Mouse (Mus musculus) forebrain, embryonic 13.5 days (tissue): ENCODE results near the gene Rab11a. TPM values are rescaled to one million over a fixed set of nuclear protein-coding genes. Genes with fewer than 3 reads are reported as not detected.

Source experiments
- ATAC-seq: fragments of 200-750 bp; cut with Nextera tagmentation; 2 replicates; pipeline ENCODE4 v1.8.0; 2017
- H3K27ac ChIP-seq: fragments of 300-500 bp; sonication (generic); 2 replicates; pipeline ENCODE4 v1.5.1; 2015; ENCODE audit warnings: inconsistent platforms, mild to moderate bottlenecking, moderate library complexity
- H3K27me3 ChIP-seq: fragments of 300-500 bp; sonication (generic); 2 replicates; pipeline ENCODE4 v1.6.1; 2015; ENCODE audit warnings: mild to moderate bottlenecking, inconsistent platforms
- H3K36me3 ChIP-seq: fragments of 300-500 bp; sonication (generic); 2 replicates; pipeline ENCODE4 v1.6.1; 2015; ENCODE audit warnings: mild to moderate bottlenecking, inconsistent platforms; ENCODE audit not compliant: poor library complexity, severe bottlenecking
- H3K4me1 ChIP-seq: fragments of 300-500 bp; sonication (generic); 2 replicates; pipeline ENCODE4 v1.6.1; 2015; ENCODE audit warnings: inconsistent platforms
- H3K4me2 ChIP-seq: fragments of 300-500 bp; sonication (generic); 2 replicates; pipeline ENCODE4 v1.6.1; 2015; ENCODE audit warnings: inconsistent platforms, mild to moderate bottlenecking, moderate library complexity
- H3K4me3 ChIP-seq: fragments of 300-500 bp; sonication (generic); 2 replicates; pipeline ENCODE4 v1.5.1; 2015; ENCODE audit warnings: mild to moderate bottlenecking, inconsistent platforms
- H3K9ac ChIP-seq: fragments of 300-500 bp; sonication (generic); 2 replicates; pipeline ENCODE4 v1.6.1; 2015; ENCODE audit warnings: mild to moderate bottlenecking, inconsistent platforms
- H3K9me3 ChIP-seq: fragments of 300-500 bp; sonication (generic); replicated peaks from 2 replicates; pipeline ENCODE4 v1.6.1; 2016; ENCODE audit warnings: inconsistent platforms
- WGBS: fragments of 180-500 bp; shearing (Covaris S2); methylation state at CpG from one replicate; pipeline ENCODE4 v1.1.7; 2015; 5-methylcytosine and 5-hydroxymethylcytosine counted together
- polyA plus RNA-seq: library from polyadenylated mRNA; unstranded; fragments of >200 nt; fragmentation: Nextera tagmentation; extraction: Ambion mirVana; gene quantifications from 2 replicates; pipeline ENCODE4 v1.2.1, GENCODE M21; 2015

Gene Rab11a
- polyA plus RNA-seq, 1 experiment from 2014 or later: 337 TPM

GRCm38 (mm10) chr9:64771236-64771635 lies 33.7 kb upstream of the Rab11a start:
- H3K4me1 ChIP-seq: peaks cover 8% of the 10 kb centered on the region
- no peak overlapping the region for H3K4me3 ChIP-seq
- no peak overlapping the region for H3K9ac ChIP-seq
- 68% methylated on average over 5 of the region's 5 CpGs for WGBS
- no peak overlapping the region for H3K4me2 ChIP-seq
- no peaks in the 10 kb centered on the region for H3K27me3 ChIP-seq
- ATAC-seq: no peak
- no peaks in the 10 kb centered on the region for H3K36me3 ChIP-seq
- H3K9me3 ChIP-seq: no peaks in the 10 kb centered on the region
- H3K27ac ChIP-seq: no peak overlapping the region

GRCm38 (mm10) chr9:64770411-64770849 lies 32.9 kb upstream of the Rab11a start:
- Histone ChIP-seq H3K4me3 (no peak overlapping the region), H3K27ac (no peak overlapping the region), H3K4me2 (no peak overlapping the region), H3K27me3 (no peaks in the 10 kb centered on the region), H3K9ac (no peak overlapping the region), H3K9me3 (no peaks in the 10 kb centered on the region), H3K4me1 (peaks cover 8% of the 10 kb centered on the region), H3K36me3 (no peaks in the 10 kb centered on the region)
- no peak for ATAC-seq
- WGBS: 93% methylated on average over 5 of the region's 5 CpGs

- no peaks in the 10 kb centered on the region for H3K36me3 ChIP-seq
- H3K4me3 ChIP-seq: no peak overlapping the region
- H3K9ac ChIP-seq: no peak overlapping the region
- 93% methylated on average over 6 of the region's 6 CpGs for WGBS
- ATAC-seq: no peak
- H3K27ac ChIP-seq: no peak overlapping the region
- H3K9me3 ChIP-seq: no peaks in the 10 kb centered on the region
- H3K27me3 ChIP-seq: no peaks in the 10 kb centered on the region
- H3K4me1 ChIP-seq: peaks cover 7% of the 10 kb centered on the region
- no peak overlapping the region for H3K4me2 ChIP-seq
Observed at GRCm38 (mm10) chr9:64769911-64770310, 32.4 kb upstream of the Rab11a start.

DNA sequence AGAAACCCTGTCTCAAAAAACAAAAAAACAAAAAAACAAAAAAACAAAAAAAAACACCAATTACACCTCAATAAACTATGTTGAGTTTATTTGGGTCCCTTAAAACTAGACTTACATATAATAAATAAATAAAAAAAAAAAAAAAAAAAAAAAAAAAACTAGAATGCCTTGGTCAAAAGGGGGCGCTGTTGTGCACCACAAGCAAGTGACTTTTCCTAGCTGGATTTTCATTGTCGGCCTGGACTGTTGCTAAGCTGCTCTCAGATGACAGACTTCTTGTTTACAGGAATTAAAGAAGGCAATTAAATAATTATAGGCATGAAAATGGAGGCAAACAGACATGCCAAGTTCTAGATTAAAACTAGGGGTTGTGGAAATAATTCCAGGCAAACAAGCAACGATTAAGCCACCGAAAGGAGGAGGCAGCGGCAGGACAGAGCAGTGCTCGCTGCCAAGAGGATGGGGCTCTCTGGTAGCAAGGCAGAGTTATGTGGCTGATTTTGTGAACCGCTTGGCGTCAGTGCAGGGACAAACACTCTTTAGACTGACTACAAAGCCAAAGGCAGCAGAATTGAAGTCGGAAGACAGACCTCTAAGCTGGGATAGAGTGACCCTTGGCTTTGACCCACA lies 31.6 kb upstream of the Rab11a start:
- Histone ChIP-seq H3K4me2 (no peak overlapping the region), H3K36me3 (no peaks in the 10 kb centered on the region), H3K27ac (no peak overlapping the region), H3K9me3 (no peaks in the 10 kb centered on the region), H3K4me1 (no peaks in the 10 kb centered on the region; the same call in 1 of the 2 replicates), H3K27me3 (no peaks in the 10 kb centered on the region), H3K9ac (no peak overlapping the region), H3K4me3 (no peak overlapping the region)
- whole genome bisulfite sequencing: 43% methylated on average over 9 of the region's 9 CpGs
- ATAC-seq: no peak

DNA sequence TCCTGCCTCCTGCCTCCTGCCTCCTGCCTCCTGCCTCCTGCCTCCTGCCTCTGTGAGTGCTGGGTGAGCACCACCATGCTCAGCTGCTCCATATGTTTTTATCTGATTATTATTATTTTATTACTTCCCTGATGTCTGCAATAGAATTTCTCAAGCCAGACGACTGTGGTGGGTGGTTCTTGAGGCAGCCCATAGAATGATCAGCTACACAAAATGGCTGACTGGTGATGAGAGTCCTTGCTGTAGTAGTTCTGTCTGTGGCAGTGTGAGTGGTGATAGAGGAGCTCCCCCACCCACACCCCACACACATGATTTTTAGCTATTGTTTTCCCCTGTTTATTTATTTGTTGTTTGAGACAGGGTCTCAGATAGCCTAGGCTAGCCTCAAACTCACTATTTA lies 30.2 kb upstream of the Rab11a start:
- H3K4me2 ChIP-seq: no peak overlapping the region
- WGBS: 66% methylated on average over 1 of the region's 1 CpGs
- H3K36me3 ChIP-seq: no peaks in the 10 kb centered on the region
- H3K9ac ChIP-seq: no peak overlapping the region
- no peak overlapping the region for H3K4me3 ChIP-seq
- no peaks in the 10 kb centered on the region for H3K9me3 ChIP-seq
- no peaks in the 10 kb centered on the region for H3K27me3 ChIP-seq
- ATAC-seq: no peak
- no peaks in the 10 kb centered on the region; the same call in 1 of the 2 replicates for H3K4me1 ChIP-seq
- no peak overlapping the region for H3K27ac ChIP-seq

- H3K27me3 ChIP-seq: no peaks in the 10 kb centered on the region
- no peaks in the 10 kb centered on the region for H3K9me3 ChIP-seq
- no peaks in the 10 kb centered on the region for H3K36me3 ChIP-seq
- no peaks in the 10 kb centered on the region; the same call in 1 of the 2 replicates for H3K4me1 ChIP-seq
- H3K4me3 ChIP-seq: no peak overlapping the region
- no peak overlapping the region for H3K4me2 ChIP-seq
- ATAC-seq: no peak
- H3K27ac ChIP-seq: no peak overlapping the region
- H3K9ac ChIP-seq: no peak overlapping the region
- WGBS: 80% methylated on average over 3 of the region's 3 CpGs
Observed at GRCm38 (mm10) chr9:64766136-64766535, 28.6 kb upstream of the Rab11a start.

GRCm38 (mm10) chr9:64764824-64765223 lies 27.3 kb upstream of the Rab11a start:
- Histone ChIP-seq H3K9ac (no peak overlapping the region), H3K4me3 (no peak overlapping the region), H3K9me3 (no peaks in the 10 kb centered on the region), H3K4me2 (no peak overlapping the region), H3K36me3 (no peaks in the 10 kb centered on the region), H3K27me3 (no peaks in the 10 kb centered on the region), H3K27ac (no peak overlapping the region), H3K4me1 (no peaks in the 10 kb centered on the region)
- ATAC-seq: no peak
- 91% methylated on average over 2 of the region's 2 CpGs for whole genome bisulfite sequencing

- H3K36me3 ChIP-seq: no peaks in the 10 kb centered on the region
- ATAC-seq: no peak
- H3K27ac ChIP-seq: no peak overlapping the region
- no peaks in the 10 kb centered on the region for H3K4me1 ChIP-seq
- H3K27me3 ChIP-seq: no peaks in the 10 kb centered on the region
- no peak overlapping the region for H3K4me2 ChIP-seq
- no peaks in the 10 kb centered on the region for H3K9me3 ChIP-seq
- no peak overlapping the region for H3K9ac ChIP-seq
- no peak overlapping the region for H3K4me3 ChIP-seq
- 59% methylated on average over 14 of the region's 14 CpGs for WGBS
Observed at GRCm38 (mm10) chr9:64758052-64758451, 20.5 kb upstream of the Rab11a start.

GRCm38 (mm10) chr9:64752575-64752974 lies 15.0 kb upstream of the Rab11a start:
- no peak overlapping the region for H3K27ac ChIP-seq
- H3K9me3 ChIP-seq: no peaks in the 10 kb centered on the region
- no peaks in the 10 kb centered on the region for H3K4me1 ChIP-seq
- no peak overlapping the region for H3K4me2 ChIP-seq
- no peaks in the 10 kb centered on the region for H3K27me3 ChIP-seq
- H3K4me3 ChIP-seq: no peak overlapping the region
- ATAC-seq: no peak
- no peaks in the 10 kb centered on the region for H3K36me3 ChIP-seq
- WGBS: 95% methylated on average over 5 of the region's 5 CpGs
- H3K9ac ChIP-seq: no peak overlapping the region

- Histone ChIP-seq H3K36me3 (no peaks in the 10 kb centered on the region), H3K4me2 (no peak overlapping the region), H3K9ac (no peak overlapping the region), H3K9me3 (no peaks in the 10 kb centered on the region), H3K27me3 (no peaks in the 10 kb centered on the region), H3K4me3 (no peak overlapping the region), H3K27ac (no peak overlapping the region), H3K4me1 (no peaks in the 10 kb centered on the region)
- no peak for ATAC-seq
- 83% methylated on average over 6 of the region's 6 CpGs for WGBS
Observed at GRCm38 (mm10) chr9:64749314-64749713, 11.8 kb upstream of the Rab11a start.

- no peak for ATAC-seq
- Histone ChIP-seq H3K36me3 (no peaks in the 10 kb centered on the region), H3K4me1 (no peaks in the 10 kb centered on the region), H3K27ac (no peak overlapping the region), H3K27me3 (no peaks in the 10 kb centered on the region), H3K4me3 (no peak overlapping the region), H3K4me2 (no peak overlapping the region), H3K9ac (no peak overlapping the region), H3K9me3 (no peaks in the 10 kb centered on the region)
- WGBS: 77% methylated on average over 4 of the region's 4 CpGs
Observed at GRCm38 (mm10) chr9:64747735-64748134, 10.2 kb upstream of the Rab11a start.

DNA sequence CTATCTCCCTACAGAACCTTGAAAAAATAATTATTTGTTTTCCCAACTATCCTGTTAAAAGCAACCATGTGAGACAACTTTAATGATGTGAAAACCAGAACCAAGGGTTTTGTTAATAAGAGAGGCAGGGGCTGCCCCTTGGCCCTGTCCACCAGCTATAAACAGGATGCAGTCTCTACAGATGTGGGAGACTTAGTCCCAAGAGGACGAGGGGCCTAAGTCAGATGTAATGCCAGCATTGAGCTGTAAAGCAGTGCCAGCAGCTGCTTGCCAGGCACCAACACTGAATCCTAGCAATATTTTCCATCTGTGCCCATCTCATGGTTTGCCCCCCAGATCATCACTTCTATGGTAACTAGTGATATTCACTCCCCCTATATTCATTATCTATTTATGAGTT lies 4.9 kb upstream of the Rab11a start:
- Histone ChIP-seq H3K27me3 (no peaks in the 10 kb centered on the region), H3K9me3 (no peaks in the 10 kb centered on the region), H3K27ac (no peak overlapping the region), H3K4me2 (no peak overlapping the region), H3K36me3 (no peaks in the 10 kb centered on the region), H3K4me3 (no peak overlapping the region), H3K9ac (no peak overlapping the region), H3K4me1 (no peaks in the 10 kb centered on the region)
- 76% methylated on average over 1 of the region's 1 CpGs for WGBS
- no peak for ATAC-seq

GRCm38 (mm10) chr9:64739001-64739400 lies 1.4 kb upstream of the Rab11a start:
- WGBS: 86% methylated on average over 2 of the region's 2 CpGs
- Histone ChIP-seq H3K9me3 (no peaks in the 10 kb centered on the region), H3K27me3 (no peaks in the 10 kb centered on the region), H3K4me1 (peaks cover 8% of the 10 kb centered on the region), H3K36me3 (no peaks in the 10 kb centered on the region), H3K4me3 (no peak overlapping the region), H3K9ac (no peak overlapping the region), H3K4me2 (no peak overlapping the region), H3K27ac (no peak overlapping the region)
- no peak for ATAC-seq
